Mouse (Mus musculus) embryo, embryonic 10 days (tissue): ENCODE results near the gene Cfd.

Experiments used
- DNase-seq: peaks from one replicate; pipeline ENCODE4 v3.0.0-alpha.2; 2015; ENCODE audit warnings: low spot score

The Cfd gene

DNA sequence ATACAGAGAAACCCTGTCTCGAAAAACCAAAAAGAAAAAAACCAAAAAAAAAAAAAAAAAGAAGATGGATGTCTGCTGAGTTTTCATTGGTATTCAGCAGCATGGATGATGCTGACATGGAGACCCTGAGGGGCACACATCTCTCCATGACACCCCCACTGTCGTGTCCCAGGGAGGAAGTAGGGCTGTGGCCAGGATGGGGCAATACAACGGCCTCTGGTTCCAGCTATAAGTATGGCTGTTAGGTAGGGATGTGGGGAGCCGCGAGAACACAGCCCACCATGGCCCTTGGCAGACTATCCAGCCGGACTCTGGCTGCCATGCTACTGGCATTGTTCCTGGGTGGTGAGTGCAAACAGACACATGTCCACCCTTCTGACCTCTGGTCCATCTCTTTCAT lies 4.6 kb upstream of the Cfd start, which contains the start of gene Elane:
Elane (plus strand) TSS at position 194 of the 400 bp plus-strand sequence.
- DNase-seq, result no peak

DNA sequence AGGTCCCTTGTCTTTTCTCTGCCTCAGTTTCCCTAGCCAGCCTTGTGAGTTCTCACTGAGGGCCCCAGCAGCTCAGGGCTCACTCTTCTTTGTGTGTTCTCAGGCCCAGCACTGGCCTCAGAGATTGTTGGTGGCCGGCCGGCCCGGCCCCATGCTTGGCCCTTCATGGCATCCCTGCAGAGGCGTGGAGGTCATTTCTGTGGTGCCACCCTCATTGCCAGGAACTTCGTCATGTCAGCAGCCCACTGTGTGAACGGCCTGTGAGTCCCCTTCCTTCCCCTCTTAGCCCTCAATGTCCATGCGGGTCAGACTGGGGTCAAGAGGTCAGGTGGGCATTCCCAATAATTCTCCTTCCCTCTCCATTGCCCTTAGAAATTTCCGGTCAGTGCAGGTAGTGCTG lies 4.0 kb upstream of the Cfd start:
- DNase-seq, result no peak

DNA sequence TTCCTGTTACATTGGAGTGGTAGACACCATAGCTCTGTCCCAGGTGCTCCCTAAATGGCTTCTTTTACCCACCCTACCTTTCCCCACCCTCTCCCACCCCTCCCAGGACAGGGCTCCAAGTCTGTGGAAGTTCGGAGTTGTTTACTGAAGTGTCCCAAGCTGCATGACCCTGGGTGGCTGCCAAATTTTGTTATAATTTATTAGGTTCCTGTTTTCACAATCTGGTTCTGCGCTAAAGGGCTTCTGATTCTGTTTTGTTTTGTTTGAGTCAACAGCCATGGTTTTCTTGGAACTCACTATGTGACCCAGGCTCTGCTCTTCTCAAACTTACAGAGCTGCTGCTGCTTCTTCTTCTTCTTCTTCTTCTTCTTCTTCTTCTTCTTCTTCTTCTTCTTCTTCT lies 1.3 kb upstream of the Cfd start:
- no peak for DNase-seq

DNA sequence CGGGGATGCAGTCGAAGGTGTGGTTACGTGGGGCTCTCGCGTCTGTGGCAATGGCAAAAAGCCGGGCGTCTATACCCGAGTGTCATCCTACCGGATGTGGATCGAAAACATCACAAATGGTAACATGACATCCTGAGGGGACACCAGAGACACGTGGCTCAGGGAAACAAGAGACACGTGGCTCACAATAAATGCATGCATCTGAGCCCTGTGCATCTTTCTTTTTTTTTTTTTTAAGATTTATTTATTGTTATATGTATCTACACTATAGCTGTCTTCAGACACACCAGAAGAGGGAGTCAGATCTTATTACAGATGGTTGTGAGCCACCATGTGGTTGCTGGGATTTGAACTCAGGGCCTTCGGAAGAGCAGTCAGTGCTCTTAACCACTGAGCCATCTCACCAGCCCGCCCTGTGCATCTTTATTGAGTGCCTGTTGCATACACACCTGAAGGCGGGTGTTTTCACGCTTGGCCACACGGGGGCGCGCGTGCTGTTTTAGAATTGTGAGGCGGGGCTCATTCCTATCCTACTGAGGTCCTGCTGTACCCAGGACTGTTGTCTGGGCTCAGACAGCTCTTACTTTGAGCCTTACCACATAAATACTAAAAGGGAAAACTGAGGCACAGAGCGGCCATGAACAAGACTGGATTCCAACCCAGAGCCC lies 1.9 kb downstream of the Cfd start:
- DNase-seq, result peak; percentile 86

DNA sequence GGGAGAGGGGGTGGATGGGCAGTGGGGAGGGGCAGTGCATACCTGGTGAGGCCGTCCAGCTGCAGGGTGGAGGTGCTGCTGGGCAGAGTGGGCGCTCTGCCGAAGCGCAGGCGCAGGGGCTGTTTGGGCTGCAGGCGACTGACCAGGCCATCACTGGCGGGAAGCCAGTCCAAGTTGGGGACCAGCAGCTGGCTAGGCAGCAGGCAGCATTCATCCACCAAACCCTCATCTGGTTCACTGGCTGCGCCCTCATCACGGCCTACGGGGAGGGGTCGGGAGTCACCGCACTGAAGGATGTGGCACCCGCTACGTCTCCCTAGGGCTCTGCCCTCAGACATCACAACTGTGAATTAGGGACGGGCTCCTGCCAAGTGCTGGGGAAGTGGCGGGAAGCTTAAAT lies 5.7 kb downstream of the Cfd start:
- no peak for DNase-seq

DNA sequence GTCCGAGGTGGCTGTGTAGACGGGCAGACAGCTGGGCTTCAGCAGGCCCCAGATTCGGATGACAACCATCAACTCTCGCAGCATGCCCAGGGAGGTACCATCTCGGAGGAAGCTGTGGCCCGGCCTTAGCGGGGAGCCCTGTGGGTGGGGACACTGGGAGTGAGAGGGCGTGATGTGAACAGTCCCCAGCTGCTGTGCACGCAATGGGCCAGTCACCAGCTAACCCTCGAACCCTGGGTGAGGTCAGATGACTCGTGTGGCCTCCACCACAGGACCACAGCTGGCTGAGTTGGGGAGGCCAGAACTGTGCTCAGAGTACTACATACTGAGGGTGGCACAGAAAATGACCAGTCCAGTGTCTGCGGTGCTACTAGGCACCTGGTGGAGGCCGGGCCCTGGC lies 6.2 kb downstream of the Cfd start:
- no peak for DNase-seq

DNA sequence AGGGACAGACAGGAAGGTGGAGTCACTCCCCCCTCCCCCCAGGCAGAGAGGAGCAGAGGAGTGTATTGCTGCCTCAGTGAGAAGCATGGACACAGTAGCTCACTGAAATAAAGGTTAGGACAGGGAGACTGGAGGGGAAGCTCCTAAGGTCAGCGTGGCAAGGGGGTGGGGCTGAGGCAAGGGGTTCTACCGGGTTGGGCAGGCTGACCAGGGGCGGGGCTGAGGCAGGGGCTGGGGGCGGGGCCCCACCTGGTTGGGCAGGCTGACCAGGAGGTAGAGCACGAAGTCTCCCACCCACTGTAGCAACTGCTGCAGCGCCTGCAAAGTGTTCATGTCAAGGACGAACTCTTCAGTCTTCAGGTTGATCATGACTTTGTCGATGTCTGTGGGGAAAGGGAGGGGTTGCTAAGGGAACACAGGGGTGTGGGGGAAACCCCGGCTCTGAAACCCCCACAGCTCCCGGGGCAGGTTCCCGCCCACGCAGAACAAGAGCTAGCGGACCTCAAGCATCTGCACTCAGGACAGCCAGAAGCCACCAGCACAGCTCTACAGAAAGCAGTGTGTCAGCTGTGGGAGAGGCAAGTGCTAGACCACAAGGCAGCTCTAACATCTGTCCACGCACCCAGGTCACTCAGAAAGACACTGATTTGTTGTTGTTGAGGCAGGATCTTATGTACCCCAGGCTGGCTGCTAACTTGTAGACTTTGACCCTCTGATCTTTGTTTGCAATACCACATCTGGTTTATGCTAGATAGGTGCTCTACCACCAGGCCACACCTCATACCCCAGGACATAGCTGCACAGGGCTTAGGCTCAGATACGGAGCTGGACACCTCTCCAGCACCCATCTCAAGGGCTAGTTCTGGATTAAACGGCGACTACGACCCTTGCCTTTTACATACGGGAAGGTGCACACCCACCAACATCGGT lies 6.9 kb downstream of the Cfd start:
- DNase-seq, result peak; percentile 33

DNA sequence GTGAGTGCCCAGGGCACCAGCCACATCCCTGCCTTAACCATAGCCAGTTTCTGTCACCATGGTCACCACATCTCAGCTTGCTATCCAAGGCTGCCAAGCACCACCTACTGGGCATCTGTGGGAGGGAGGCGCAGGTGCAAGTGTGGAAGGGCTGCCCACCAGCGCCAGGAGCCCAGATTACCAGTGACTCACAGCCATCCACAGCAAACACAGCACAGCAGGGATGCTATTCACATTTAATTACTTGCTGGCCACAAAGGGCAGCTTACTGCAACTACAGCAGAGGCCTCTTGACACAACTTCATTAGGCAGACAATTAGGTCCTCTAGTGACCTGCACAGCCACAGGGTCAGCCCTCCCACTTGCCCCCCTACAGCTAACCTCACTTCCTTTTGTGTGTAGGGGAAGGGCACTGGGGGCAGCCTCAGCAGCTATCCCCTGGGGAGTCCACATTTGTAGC lies 10.3 kb downstream of the Cfd start:
- DNase-seq, result peak; percentile 60

DNA sequence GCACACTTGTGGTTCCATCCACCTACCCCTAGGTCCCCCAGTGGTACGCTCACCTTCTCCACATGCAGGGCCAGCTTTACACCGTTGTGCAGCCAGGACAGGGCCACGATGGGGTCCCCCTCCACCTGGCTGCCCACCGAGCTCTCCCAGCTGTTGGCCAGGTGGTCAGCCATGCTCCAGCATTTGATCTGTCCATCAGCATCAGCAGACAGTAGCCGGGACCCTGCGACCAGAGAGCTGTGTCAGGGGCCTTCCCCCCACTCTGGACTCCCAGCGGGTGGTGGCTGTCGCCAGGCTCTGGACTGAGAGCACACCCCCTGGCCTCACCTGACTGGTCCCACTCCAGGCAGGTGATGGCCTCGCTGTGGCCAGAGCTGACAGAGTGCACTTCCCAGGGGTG lies 16.1 kb downstream of the Cfd start:
- no peak for DNase-seq

DNA sequence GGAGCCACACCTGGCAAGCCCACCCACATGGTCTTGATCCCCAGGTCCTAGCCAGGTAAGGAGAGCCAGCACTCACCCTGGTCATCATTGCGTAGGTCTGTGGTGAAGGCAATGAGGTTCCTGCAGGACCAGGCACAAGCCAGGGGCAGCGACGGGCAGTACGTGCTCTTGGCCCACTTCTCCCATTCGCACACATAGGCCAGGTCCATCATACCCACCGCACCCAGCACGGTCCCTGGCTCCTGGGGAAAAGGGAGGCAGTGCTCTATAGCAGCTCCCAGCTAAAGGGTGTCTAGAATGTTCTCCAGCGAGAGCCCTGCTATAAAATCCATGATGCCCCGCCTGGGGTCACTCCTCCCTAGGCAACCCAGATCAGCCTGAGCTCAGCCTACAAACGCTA lies 16.8 kb downstream of the Cfd start:
- no peak for DNase-seq

DNA sequence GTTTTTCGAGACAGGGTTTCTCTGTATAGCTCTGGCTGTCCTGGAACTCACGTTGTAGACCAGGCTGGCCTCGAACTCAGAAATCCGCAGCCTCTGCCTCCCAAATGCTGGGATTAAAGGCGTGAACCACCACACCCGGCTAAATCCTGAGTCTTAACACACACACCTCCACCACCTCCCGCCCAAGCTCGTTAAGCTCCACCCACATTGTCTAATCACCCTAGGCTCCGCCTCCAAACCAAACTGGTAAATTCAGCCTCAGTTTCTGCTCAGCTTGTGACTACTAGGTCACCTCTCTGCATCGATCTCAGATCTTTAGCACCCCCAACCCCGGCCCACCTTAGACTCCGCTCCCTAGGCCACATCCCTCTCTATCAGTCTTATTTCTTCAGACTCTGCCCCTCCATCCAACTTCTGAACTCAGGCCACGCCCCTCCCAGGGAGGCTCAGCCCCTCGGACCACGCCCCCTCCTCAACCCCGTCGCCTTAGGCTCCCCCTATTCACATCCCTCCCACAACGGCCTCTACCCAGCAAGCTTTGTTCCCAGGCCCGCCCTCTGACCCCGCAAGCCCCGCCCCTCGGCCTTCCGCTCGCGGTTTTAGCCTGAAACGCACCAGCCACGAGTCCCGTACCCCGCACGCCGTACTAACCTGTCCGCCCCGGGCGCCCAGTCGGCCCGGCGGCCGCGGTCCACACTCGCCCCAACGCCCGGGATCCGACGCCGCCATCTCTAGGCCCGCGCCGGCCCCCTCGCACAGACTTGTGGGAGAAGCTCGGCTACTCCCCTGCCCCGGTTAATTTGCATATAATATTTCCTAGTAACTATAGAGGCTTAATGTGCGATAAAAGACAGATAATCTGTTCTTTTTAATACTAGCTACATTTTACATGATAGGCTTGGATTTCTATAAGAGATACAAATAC lies 17.8 kb downstream of the Cfd start, which contains the start of gene Med16:
Med16 (minus strand) TSS at position 757 of the 925 bp plus-strand sequence.
- peak; percentile 98 for DNase-seq

DNA sequence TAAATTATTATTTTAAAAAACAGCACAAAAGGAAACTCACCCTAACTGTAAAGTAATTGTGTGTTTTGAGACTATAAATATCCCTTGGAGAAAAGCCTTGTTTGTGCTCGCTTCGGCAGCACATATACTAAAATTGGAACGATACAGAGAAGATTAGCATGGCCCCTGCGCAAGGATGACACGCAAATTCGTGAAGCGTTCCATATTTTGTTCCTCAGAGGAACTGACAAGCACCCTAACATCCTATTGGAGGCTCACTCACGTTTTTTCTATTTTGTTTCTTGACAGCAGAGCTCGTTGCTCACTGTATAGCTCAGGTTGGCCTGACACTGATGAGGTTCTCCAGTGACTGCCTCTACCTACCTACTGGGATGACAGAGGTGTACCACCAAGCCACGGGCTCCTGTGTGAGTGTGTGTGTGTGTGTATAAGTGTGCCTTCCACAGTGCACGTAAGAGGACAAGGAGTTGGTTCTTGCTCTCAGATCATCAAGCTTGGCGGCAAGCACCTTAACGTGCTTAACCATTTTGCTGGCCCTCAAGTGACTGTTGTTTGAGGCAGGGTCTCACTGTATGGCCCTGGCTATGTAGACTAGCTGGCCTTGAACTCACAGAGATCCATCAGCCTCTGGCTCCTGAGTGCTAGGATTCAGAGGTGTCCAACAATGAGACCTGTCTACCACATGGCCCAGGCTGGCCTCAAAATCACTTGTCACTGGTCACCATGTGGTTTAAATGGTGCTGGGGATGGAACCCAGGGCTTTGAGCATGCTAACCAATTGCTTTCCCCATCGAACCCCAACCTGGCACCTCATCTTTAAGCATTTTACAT lies 18.7 kb downstream of the Cfd start:
- DNase-seq, result peak; percentile 50

DNA sequence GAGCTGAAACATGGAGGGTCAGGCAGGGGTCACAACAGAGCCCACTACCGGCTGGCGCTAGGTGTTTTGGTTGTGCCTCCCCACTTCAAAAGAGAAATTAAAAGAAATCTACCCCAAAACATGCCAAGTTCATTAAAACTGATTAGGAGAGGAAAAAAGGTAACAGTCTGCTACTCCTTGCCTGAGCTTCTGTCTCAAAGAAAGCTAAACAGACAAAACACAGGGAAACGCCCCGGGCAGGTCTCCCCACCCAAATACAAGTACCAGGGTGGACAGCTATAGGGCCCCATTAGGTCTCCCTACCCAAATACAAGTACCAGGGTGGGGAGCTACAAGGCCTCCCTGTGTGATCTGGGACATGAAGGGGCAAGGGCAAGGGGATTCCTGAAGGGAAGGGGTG lies 19.9 kb downstream of the Cfd start, which contains the start of gene Gm26602:
Gm26602 (plus strand) TSS at position 301 of the 400 bp plus-strand sequence.
- no peak for DNase-seq

DNA sequence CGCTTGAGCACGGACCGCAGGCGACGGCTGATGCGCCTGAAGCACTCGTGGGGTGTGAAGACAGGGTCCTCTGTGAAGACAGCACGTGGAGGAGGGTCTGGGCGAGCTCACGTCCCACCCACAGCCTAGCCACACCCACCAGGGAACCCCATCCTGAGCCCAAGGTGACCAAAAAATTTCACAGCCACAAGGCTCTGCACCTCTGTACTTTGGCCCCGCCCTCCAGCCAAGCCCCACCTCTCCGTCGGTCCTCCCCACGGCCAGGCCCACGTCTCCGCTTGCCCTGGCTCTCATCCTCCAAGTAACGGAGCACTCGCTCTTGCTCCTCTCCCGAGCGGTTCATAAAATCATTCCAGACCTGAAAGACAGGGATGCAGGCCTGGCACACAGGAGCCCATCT lies 21.8 kb downstream of the Cfd start:
- no peak for DNase-seq

DNA sequence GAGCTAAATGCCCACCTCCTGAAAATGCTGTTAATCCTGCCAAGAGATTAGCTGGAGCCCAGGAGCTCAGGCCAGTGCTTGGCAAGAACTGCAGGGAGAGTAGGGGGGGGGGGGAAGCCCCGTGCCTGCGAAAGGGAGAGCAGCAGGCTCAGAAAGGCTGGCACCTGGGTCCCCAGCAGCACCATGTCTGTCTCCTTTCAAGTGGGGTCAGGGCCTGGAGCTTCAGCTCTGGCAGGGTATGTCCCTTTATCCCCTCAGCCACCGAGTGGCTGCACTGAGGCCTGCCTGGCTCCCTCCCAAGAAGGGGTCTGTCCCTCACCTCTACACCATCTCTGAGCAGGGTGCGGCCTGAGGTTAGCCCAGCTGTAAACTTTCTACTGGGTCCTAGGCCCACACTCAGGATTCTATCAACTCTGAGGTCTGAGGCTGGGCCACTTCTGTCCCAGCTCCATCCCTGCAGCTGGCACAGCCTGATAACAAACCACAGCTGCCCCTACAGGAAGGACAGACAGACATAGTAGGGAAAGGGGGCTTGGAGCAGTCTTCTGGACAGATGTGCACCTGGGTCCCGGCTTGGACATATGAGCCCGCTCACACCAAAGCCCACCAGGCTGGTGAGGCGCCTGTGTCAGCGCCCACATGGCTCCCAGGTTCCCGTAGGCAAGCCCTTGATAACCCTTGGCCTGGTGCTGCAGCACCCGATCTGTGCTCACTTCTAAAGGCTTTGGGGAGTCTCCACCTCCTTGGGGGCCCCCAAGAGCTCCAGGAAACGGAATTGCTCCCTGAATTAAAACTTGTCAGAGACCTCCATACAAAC lies 23.7 kb downstream of the Cfd start:
- DNase-seq, result no peak

DNA sequence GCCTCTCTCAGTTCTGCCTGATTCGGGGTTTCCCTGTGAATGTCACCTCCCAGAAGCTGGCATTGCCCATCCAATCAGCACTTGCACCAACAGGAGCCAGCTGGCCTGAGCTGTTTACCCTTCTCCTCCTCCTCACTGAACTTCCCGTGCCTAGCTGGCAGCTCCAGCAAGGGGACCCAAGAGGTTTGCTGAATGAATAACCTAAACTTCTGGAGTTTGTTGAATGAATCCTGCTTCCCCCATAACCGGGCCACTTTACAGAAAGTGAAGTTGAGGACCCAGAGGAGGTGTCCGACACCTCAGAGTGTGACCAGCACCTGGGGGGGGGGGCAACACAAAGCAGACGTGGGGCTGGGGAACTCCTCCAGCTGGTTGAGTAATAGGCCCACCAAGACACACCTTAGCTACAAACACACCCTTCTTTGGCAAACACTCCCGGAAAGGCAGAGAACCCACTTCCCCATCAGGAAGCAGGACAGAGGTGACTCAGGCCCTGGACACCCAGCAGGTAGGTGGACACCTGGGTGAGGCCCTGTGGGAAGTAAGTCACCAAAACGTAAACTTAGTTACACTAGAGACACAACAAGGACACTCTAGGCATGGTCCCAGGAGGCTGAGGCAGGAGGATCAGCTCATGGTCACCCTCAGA lies 24.4 kb downstream of the Cfd start:
- DNase-seq, result no peak

DNA sequence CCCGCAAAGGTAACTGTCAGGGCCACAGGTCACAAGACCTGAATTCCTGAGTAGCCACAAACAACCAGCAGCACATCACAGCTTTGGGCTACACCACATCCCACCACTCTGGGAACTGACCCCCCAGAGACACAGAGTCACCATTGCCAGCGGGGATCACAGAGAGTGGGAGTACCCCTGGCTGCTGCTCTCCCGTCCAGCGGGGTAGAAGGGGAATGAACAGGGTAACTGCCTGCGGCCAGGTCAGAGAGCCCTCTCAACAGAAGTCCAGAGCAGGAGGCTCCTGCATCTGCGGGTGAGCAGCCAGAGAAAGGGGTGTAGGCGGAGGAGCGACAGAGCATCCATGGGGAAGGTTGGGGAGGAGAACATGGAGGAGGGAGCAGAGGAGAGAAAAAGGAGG lies 25.4 kb downstream of the Cfd start:
- DNase-seq, result no peak

DNA sequence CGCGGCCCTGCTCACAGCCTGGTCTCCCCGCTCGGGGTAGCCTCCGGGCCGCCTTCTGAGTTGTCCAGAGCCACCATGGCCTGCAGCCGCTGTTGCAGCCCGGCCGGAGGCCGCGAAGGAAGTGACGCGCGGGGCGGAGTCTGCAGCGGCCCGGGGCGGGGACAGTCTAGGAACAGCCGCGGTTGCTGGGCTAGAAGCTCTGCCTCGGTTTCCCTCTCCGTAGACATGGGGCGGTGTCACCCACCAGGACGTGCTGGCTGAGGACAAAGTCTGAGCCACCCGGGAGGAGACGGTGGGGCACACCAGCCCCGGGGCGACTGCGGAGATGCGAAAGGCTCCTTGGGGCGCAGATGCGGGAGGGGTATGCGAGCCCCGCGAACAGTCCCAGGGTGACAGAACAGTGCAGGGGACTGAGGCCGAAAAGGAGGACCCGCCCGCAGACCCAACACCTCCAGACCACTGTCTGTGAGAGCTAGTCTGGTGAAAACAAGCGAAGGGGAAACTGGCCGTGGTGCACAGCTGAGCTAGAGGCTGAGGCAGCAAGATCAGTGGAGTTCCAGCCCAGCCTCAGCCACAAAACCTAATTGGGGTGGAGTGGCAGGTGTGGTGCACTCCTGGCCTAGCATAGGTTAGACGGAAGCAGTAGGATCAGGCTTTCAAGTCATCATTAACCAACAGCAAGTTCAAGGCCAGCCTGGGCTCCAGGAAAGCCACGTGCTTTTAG lies 26.3 kb downstream of the Cfd start, which contains the start of gene Kiss1r:
Kiss1r (plus strand) TSS at position 164 of the 724 bp plus-strand sequence.
- peak; percentile 83 for DNase-seq
